Mouse (Mus musculus) adrenal gland, postnatal 10 days (tissue): Measurements from ENCODE around the gene Neurl1a. TPM values are rescaled to one million over a fixed set of nuclear protein-coding genes. Genes with fewer than 3 reads are reported as not detected.
A peak's percentile ranks its signal among the peaks of the same experiment; 100 is the strongest.

ENCODE experiments used
- DNase-seq: peaks from one replicate; pipeline ENCODE4 v3.0.0; 2021; ENCODE audit warnings: mixed read lengths
- microRNA-seq: library from miRNA; unstranded; fragments of <30 nt; microRNA quantifications from one replicate; pipeline ENCODE4 v1.2.0, GENCODE M21; 2021
- total RNA-seq, 2 experiments: library from RNA; stranded (reverse); gene quantifications; 2 replicates each; pipeline ENCODE4 v1.2.3; 2021

Neurl1a gene
- total RNA-seq, 2 experiments from 2014 or later = 13.6 to 19.4 TPM

GRCm38 (mm10) chr19:47286886-47287450 lies 108.3 kb downstream of the Neurl1a start:
- no peak for DNase-seq

- no peak for DNase-seq
Measured at GRCm38 (mm10) chr19:47291307-47292080, 112.9 kb downstream of the Neurl1a start.

GRCm38 (mm10) chr19:47292451-47292951 lies 113.9 kb downstream of the Neurl1a start:
- DNase-seq = peak; percentile 43

GRCm38 (mm10) chr19:47298100-47298499 lies 119.5 kb downstream of the Neurl1a start:
- DNase-seq = no peak

DNA sequence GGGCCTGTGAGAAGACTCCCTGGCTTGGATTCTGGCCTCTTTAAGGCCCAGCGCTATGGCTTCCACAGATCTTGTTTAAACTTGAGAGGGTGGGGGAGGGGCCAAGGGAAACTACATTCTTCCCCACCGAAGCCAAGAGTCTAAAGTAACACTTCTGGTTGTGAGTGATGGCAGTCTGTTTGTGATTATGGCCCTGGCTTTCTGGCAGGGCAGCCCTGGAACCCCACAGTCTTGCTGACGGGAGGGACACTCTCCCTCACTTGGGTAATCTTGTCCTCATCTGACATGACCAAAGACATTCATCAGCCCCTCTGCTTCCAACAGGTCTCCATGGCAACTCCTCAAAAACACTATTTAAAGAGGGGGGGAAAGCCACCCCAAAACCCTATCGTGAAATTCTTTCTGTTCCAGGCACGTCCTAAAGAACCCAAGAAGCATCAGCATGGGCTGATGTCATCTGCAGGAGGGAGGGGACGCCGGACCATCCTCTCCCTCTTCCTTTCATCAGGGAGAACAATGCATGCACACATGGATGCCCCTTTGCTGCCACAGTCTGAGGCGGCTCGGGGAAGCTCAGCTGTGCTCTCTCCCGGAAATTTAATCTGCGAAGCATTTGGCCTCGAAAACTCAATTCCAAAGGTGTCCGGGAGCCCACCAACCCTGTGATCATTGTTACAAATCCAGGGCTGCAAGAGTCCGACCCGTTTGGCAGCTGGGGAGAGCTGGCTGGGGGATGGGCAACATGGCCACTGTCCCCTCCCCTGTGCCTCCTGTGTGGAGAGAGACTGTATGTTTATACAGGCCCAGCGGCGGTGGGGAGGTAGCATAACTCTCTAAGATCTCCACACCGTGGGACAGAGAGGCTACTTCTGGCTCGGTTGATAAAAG lies 122.9 kb downstream of the Neurl1a start:
- DNase-seq = no peak

GRCm38 (mm10) chr19:47302191-47302852 lies 123.7 kb downstream of the Neurl1a start:
- DNase-seq = peak; percentile 82

DNA sequence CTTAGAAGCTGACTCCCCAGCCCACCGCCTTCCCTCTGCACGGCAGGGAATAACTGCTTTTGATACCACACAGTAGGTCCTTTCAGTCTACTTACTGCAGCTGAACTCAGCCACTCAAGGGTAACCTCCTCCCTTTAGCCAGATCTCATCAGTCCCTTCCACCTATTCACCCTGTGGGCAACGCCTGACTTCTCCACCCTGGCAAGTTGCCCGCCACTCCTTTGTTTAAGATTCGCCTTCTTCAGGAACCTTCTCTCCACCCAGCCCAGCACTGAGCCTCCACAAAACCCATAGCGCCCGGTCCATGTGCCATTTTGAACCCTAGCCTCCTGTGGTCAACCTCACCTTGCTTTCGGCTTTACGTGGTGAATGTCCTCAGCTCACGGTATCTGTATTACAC lies 124.5 kb downstream of the Neurl1a start:
- DNase-seq = no peak

GRCm38 (mm10) chr19:47304170-47304745 lies 125.6 kb downstream of the Neurl1a start:
- peak; percentile 63 for DNase-seq

DNA sequence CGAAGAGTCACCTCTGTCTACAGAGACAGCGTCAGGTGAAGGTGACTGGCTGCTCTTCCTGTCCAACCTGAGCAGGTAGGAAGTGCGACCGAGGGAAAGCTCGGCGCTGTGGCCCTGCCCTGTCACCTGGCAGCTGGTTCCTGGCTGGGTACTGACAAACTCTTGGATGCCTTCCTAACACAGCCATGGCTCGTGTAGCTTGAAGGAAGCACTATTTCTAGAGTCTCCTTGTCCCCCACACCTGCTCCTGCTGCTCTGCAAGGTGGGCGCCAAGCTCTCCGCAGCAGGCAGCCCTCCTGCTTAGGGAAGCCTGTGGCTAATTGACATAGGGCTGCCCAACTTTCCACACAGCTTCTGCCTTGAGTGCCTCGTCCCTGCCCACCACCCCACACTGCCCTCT lies 126.8 kb downstream of the Neurl1a start:
- DNase-seq = no peak

DNA sequence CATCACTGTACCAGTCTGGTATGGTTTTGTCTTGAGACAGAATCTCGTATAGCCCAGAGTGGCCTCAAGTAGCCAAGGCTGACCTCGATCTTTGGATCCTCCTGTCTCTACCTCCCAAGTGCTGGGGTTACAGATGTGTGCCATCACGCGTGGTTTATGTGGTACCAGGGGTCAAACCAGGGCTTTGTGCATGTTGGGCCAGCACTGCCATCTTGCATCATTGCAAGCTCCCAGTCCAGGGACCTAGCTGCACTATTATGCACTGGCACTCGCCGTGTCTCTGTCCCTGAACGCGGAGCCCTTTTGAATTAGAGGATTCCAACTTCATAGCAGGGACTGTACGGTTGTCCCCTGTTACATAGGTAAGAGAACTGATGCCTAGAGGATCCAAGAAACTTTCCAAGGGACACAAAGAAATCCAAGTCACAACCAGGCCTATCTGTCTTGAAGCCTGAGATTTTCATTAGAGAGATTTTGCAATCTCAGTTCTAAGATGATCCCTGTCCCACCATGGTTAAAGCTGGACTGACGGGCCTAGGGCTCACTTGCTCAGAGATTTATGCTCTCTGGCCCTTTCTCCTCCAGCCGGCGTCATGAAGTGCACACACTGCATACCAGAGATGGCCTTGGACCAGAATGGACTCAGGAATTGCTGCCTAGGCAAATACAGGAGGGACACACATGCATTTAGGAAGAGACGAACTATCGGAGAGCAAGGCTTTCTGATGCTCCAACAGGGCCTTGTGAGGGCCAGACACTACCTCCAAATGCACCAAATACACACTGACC lies 127.7 kb downstream of the Neurl1a start:
- DNase-seq = peak; percentile 46

- peak; percentile 63 for DNase-seq
Measured at GRCm38 (mm10) chr19:47306917-47307315, 128.3 kb downstream of the Neurl1a start.

Small RNA genes within 50 kb of the gene (microRNA-seq; reads per million reads assigned to microRNA genes)
- 4.2 reads per million for gene Mir6995

Other genes starting within 250 kb of the Neurl1a start
- gene Ina, start 164.1 kb upstream of the Neurl1a start, total RNA-seq = 10 to 100 TPM in 1 of 2 experiments, 1 to 10 TPM in 1; 7.6 to 12.2 TPM
- 10 to 100 TPM; 73.1 to 77.3 TPM for gene Nt5c2, start 163.7 kb upstream of the Neurl1a start, total RNA-seq
- 1 to 10 TPM; 8.6 to 8.9 TPM for gene Pcgf6, start 127.9 kb upstream of the Neurl1a start, total RNA-seq
- 1 to 10 TPM; 4.4 to 4.8 TPM for gene Taf5, start 111.1 kb upstream of the Neurl1a start, total RNA-seq
- gene Usmg5, start 88.2 kb upstream of the Neurl1a start, total RNA-seq = 1,000 to 10,000 TPM; 1,198 to 1,276 TPM
- gene Pdcd11, start 88.1 kb upstream of the Neurl1a start, total RNA-seq = 10 to 100 TPM; 18.9 to 20.5 TPM
- gene Calhm2, start 40.5 kb upstream of the Neurl1a start, total RNA-seq = 1 to 10 TPM; 3.5 to 4.9 TPM
- not detected for gene Calhm1, start 34.6 kb upstream of the Neurl1a start, total RNA-seq
- gene Calhm3, start 21.1 kb upstream of the Neurl1a start, total RNA-seq = not detected